Mouse (Mus musculus): ENCODE results near the gene Astn2. TPM values are rescaled to one million over a fixed set of nuclear protein-coding genes. Genes with fewer than 3 reads are reported as not detected.

Astn2 gene
- polyA plus RNA-seq, 1 experiment from 2014 or later = 0.74 TPM

DNA sequence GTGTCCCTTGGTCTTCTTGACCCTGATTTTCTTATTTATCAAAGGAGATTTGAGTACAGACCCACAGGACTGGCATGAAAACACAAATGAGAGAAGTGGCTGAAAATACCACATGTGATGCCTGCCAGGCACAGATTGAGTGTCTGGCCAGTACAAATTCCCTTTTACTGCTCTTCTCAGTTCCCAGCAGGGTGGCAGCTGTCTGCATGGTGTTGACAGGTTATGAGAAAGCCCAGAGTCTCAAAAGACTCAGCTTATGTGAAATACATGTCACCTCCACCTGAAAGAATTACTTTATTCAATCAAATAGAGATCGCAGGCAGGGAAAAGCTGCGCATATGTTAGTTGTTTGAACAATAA is 590.3 kb downstream of the Astn2 start:
- no peak for DNase-seq (ENCODE audit: low spot score)
- 85% methylated on average over 2 of the region's 2 CpGs for WGBS

GRCm38 (mm10) chr4:65813500-65814175 is 590.8 kb downstream of the Astn2 start:
- ATAC-seq (replicated peaks; ENCODE audit: insufficient number of reproducible peaks, low FRiP score, low TSS enrichment, low read depth) = no peak
- H3K27me3 ChIP-seq (ENCODE audit: control insufficient read depth, insufficient read depth, low read length) = no peaks in the 10 kb centered on the region
- H3K9ac ChIP-seq (replicated peaks; ENCODE audit: low read length) = no peak overlapping the region
- DNase-seq (ENCODE audit: low spot score) = no peak
- H3K4me3 ChIP-seq (ENCODE audit: low read depth, low read length) = no peak overlapping the region
- no peaks in the 10 kb centered on the region for H3K36me3 ChIP-seq (replicated peaks; ENCODE audit: control insufficient read depth, insufficient read depth, low read depth, low read length)
- H3K9me3 ChIP-seq (replicated peaks; ENCODE audit: control insufficient read depth, low read length) = no peaks in the 10 kb centered on the region
- H3K4me1 ChIP-seq (ENCODE audit: control insufficient read depth, insufficient read depth, low read length) = no peaks in the 10 kb centered on the region
- H3K4me2 ChIP-seq (ENCODE audit: low read depth, low read length) = no peak overlapping the region
- no peak overlapping the region for H3K27ac ChIP-seq (replicated peaks; ENCODE audit: low read depth, low read length)
- WGBS = 85% methylated on average over 1 of the region's 1 CpGs

More for the DNA sequence above, 590.3 kb downstream of the Astn2 start:
- no peak overlapping the region for H3K27ac ChIP-seq (replicated peaks; ENCODE audit: low read depth, low read length)
- H3K9me3 ChIP-seq (replicated peaks; ENCODE audit: control insufficient read depth, low read length) = no peaks in the 10 kb centered on the region
- H3K4me2 ChIP-seq (ENCODE audit: low read depth, low read length) = no peak overlapping the region
- no peak for ATAC-seq (replicated peaks; ENCODE audit: insufficient number of reproducible peaks, low FRiP score, low TSS enrichment, low read depth)
- H3K4me3 ChIP-seq (ENCODE audit: low read depth, low read length) = no peak overlapping the region
- no peak overlapping the region for H3K9ac ChIP-seq (replicated peaks; ENCODE audit: low read length)
- H3K36me3 ChIP-seq (replicated peaks; ENCODE audit: control insufficient read depth, insufficient read depth, low read depth, low read length) = no peaks in the 10 kb centered on the region
- H3K27me3 ChIP-seq (ENCODE audit: control insufficient read depth, insufficient read depth, low read length) = no peaks in the 10 kb centered on the region
- H3K4me1 ChIP-seq (ENCODE audit: control insufficient read depth, insufficient read depth, low read length) = no peaks in the 10 kb centered on the region

GRCm38 (mm10) chr4:65807341-65807740 is 597.1 kb downstream of the Astn2 start:
- H3K9me3 ChIP-seq (replicated peaks; ENCODE audit: control insufficient read depth, low read length) = no peaks in the 10 kb centered on the region
- ATAC-seq (replicated peaks; ENCODE audit: insufficient number of reproducible peaks, low FRiP score, low TSS enrichment, low read depth) (no peak), DNase-seq (ENCODE audit: low spot score) (no peak)
- no peaks in the 10 kb centered on the region for H3K27me3 ChIP-seq (ENCODE audit: control insufficient read depth, insufficient read depth, low read length)
- H3K27ac ChIP-seq (replicated peaks; ENCODE audit: low read depth, low read length) = no peak overlapping the region
- H3K4me3 ChIP-seq (ENCODE audit: low read depth, low read length) = no peak overlapping the region
- WGBS = 79% methylated on average over 3 of the region's 3 CpGs
- H3K36me3 ChIP-seq (replicated peaks; ENCODE audit: control insufficient read depth, insufficient read depth, low read depth, low read length) = no peaks in the 10 kb centered on the region
- H3K4me1 ChIP-seq (ENCODE audit: control insufficient read depth, insufficient read depth, low read length) = no peaks in the 10 kb centered on the region
- no peak overlapping the region for H3K4me2 ChIP-seq (ENCODE audit: low read depth, low read length)
- no peak overlapping the region for H3K9ac ChIP-seq (replicated peaks; ENCODE audit: low read length)

DNA sequence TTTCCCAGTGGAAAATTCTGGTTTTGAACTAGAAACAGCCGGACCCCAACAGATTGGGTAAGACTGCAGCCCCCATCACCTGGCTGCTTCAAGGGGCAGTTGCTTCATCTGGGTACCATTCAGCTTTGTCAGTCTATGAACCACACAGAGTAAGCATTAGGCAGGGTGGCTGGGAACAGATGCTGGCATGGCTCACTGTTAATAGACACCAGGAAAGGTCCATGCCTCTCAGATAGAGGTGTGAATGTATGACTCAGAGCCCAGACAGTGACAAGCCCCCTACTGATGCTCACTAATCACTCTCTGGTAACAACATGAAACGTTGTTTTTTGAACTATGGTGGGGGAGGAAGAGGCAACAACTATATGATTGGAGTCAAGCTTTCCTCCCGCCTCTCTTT is 603.2 kb downstream of the Astn2 start:
- Histone ChIP-seq H3K27ac (replicated peaks; ENCODE audit: low read depth, low read length) (no peak overlapping the region), H3K27me3 (ENCODE audit: control insufficient read depth, insufficient read depth, low read length) (no peaks in the 10 kb centered on the region), H3K4me1 (ENCODE audit: control insufficient read depth, insufficient read depth, low read length) (no peaks in the 10 kb centered on the region), H3K4me2 (ENCODE audit: low read depth, low read length) (no peak overlapping the region), H3K36me3 (replicated peaks; ENCODE audit: control insufficient read depth, insufficient read depth, low read depth, low read length) (no peaks in the 10 kb centered on the region), H3K4me3 (ENCODE audit: low read depth, low read length) (no peak overlapping the region), H3K9me3 (replicated peaks; ENCODE audit: control insufficient read depth, low read length) (no peaks in the 10 kb centered on the region), H3K9ac (replicated peaks; ENCODE audit: low read length) (no peak overlapping the region)
- 69% methylated on average over 3 of the region's 3 CpGs for WGBS
- DNase-seq (ENCODE audit: low spot score) (no peak), ATAC-seq (replicated peaks; ENCODE audit: insufficient number of reproducible peaks, low FRiP score, low TSS enrichment, low read depth) (no peak)

GRCm38 (mm10) chr4:65791051-65791450 is 613.4 kb downstream of the Astn2 start:
- Histone ChIP-seq H3K27ac (replicated peaks; ENCODE audit: low read depth, low read length) (no peak overlapping the region), H3K4me1 (ENCODE audit: control insufficient read depth, insufficient read depth, low read length) (no peaks in the 10 kb centered on the region), H3K36me3 (replicated peaks; ENCODE audit: control insufficient read depth, insufficient read depth, low read depth, low read length) (no peaks in the 10 kb centered on the region), H3K9me3 (replicated peaks; ENCODE audit: control insufficient read depth, low read length) (no peaks in the 10 kb centered on the region), H3K4me3 (ENCODE audit: low read depth, low read length) (no peak overlapping the region), H3K4me2 (ENCODE audit: low read depth, low read length) (no peak overlapping the region), H3K27me3 (ENCODE audit: control insufficient read depth, insufficient read depth, low read length) (no peaks in the 10 kb centered on the region), H3K9ac (replicated peaks; ENCODE audit: low read length) (no peak overlapping the region)
- DNase-seq (ENCODE audit: low spot score) = peak; percentile 9
- no peak for ATAC-seq (replicated peaks; ENCODE audit: insufficient number of reproducible peaks, low FRiP score, low TSS enrichment, low read depth)

GRCm38 (mm10) chr4:65773368-65774010 is 630.9 kb downstream of the Astn2 start:
- Histone ChIP-seq H3K27me3 (ENCODE audit: control insufficient read depth, insufficient read depth, low read length) (no peaks in the 10 kb centered on the region), H3K4me2 (ENCODE audit: low read depth, low read length) (no peak overlapping the region), H3K27ac (replicated peaks; ENCODE audit: low read depth, low read length) (no peak overlapping the region), H3K9ac (replicated peaks; ENCODE audit: low read length) (no peak overlapping the region), H3K36me3 (replicated peaks; ENCODE audit: control insufficient read depth, insufficient read depth, low read depth, low read length) (no peaks in the 10 kb centered on the region), H3K9me3 (replicated peaks; ENCODE audit: control insufficient read depth, low read length) (no peaks in the 10 kb centered on the region), H3K4me1 (ENCODE audit: control insufficient read depth, insufficient read depth, low read length) (no peaks in the 10 kb centered on the region), H3K4me3 (ENCODE audit: low read depth, low read length) (no peak overlapping the region)
- WGBS = 83% methylated on average over 5 of the region's 5 CpGs
- no peak for DNase-seq (ENCODE audit: low spot score)
- no peak for ATAC-seq (replicated peaks; ENCODE audit: insufficient number of reproducible peaks, low FRiP score, low TSS enrichment, low read depth)

GRCm38 (mm10) chr4:65770952-65771351 is 633.5 kb downstream of the Astn2 start:
- no peaks in the 10 kb centered on the region for H3K36me3 ChIP-seq (replicated peaks; ENCODE audit: control insufficient read depth, insufficient read depth, low read depth, low read length)
- no peak for ATAC-seq (replicated peaks; ENCODE audit: insufficient number of reproducible peaks, low FRiP score, low TSS enrichment, low read depth)

DNA sequence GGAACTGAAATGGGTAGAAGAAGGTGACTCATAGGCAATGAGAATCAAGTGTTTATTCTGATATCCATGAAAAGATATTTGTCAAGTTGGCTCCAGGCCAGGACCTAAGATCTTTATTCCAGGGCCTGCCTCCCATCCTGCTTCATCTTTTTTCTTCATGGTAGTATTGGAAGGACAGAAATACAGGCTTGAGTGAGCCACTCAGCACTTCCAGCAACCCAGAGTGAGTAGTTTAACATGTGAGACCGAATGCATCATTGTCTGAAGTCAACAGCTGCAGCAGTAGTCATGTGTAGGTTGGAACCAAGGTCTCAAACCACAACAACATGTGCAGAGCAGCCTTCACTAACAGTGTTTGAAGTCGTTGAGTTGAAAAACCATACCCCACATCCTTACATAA is 636.5 kb downstream of the Astn2 start:
- Histone ChIP-seq H3K4me3 (ENCODE audit: low read depth, low read length) (no peak overlapping the region), H3K27ac (replicated peaks; ENCODE audit: low read depth, low read length) (no peak overlapping the region), H3K4me1 (ENCODE audit: control insufficient read depth, insufficient read depth, low read length) (no peaks in the 10 kb centered on the region), H3K9ac (replicated peaks; ENCODE audit: low read length) (no peak overlapping the region), H3K9me3 (replicated peaks; ENCODE audit: control insufficient read depth, low read length) (no peaks in the 10 kb centered on the region), H3K36me3 (replicated peaks; ENCODE audit: control insufficient read depth, insufficient read depth, low read depth, low read length) (no peaks in the 10 kb centered on the region), H3K27me3 (ENCODE audit: control insufficient read depth, insufficient read depth, low read length) (no peaks in the 10 kb centered on the region), H3K4me2 (ENCODE audit: low read depth, low read length) (no peak overlapping the region)
- no peak for ATAC-seq (replicated peaks; ENCODE audit: insufficient number of reproducible peaks, low FRiP score, low TSS enrichment, low read depth)
- DNase-seq (ENCODE audit: low spot score) = no peak
- WGBS = 63% methylated on average over 2 of the region's 2 CpGs

More at GRCm38 (mm10) chr4:65770952-65771351, 633.5 kb downstream of the Astn2 start:
- Histone ChIP-seq H3K9me3 (replicated peaks; ENCODE audit: control insufficient read depth, low read length) (no peaks in the 10 kb centered on the region), H3K9ac (replicated peaks; ENCODE audit: low read length) (no peak overlapping the region), H3K4me3 (ENCODE audit: low read depth, low read length) (no peak overlapping the region), H3K4me2 (ENCODE audit: low read depth, low read length) (no peak overlapping the region), H3K27ac (replicated peaks; ENCODE audit: low read depth, low read length) (no peak overlapping the region), H3K27me3 (ENCODE audit: control insufficient read depth, insufficient read depth, low read length) (no peaks in the 10 kb centered on the region), H3K4me1 (ENCODE audit: control insufficient read depth, insufficient read depth, low read length) (no peaks in the 10 kb centered on the region)
- 79% methylated on average over 4 of the region's 4 CpGs for WGBS
- DNase-seq (ENCODE audit: low spot score) = no peak
